Mouse (Mus musculus) CH12.LX (cell line): ENCODE measurements at regions not wholly inside any gene's neighbourhood (a gene's known extent, or its start where the extent isn't known, plus 50 kb on each side); places are given as distances from the start of the nearest gene placed in this dataset.

ENCODE experiments used
- CHD1 ChIP-seq: IDR thresholded peaks from 2 replicates; pipeline ENCODE4 v1.6.1; 2012; ENCODE audit warnings: low read depth, low read length, improper control_type of control experiment, inconsistent platforms
- CTCF ChIP-seq, 2 experiments: IDR thresholded peaks in 1 of 2; conservative IDR thresholded peaks in 1 of 2; 2 replicates each; pipeline ENCODE4 v1.5.1; 2011 to 2012; ENCODE audit warnings: low read depth in 2 of 2, low read length in 2 of 2, improper control_type of control experiment in 1 of 2, inconsistent platforms in 1 of 2, mild to moderate bottlenecking in 1 of 2, moderate library complexity in 1 of 2
- E2F4 ChIP-seq: IDR thresholded peaks from 2 replicates; pipeline ENCODE4 v1.6.1; 2011; ENCODE audit warnings: low read depth, low read length, improper control_type of control experiment; ENCODE audit not compliant: insufficient replicate concordance
- EP300 ChIP-seq: IDR thresholded peaks from 2 replicates; pipeline ENCODE4 v1.6.1; 2011; ENCODE audit warnings: low read length, improper control_type of control experiment
- ZKSCAN1 ChIP-seq: IDR thresholded peaks from 2 replicates; pipeline ENCODE4 v1.6.1; 2012; ENCODE audit warnings: low read depth, inconsistent platforms, low read length, improper control_type of control experiment, borderline replicate concordance

GRCm38 (mm10) chr4:81111307-81111706 is 200.9 kb downstream of the Lurap1l start:
- no peak for TF ChIP-seq CHD1
- TF ChIP-seq CTCF (conservative IDR thresholded peaks at IDR 0.05 in 1 of 2, IDR thresholded peaks at IDR 0.05 in 1 of 2; ENCODE audit: low read depth in 2 of 2, low read length in 2 of 2): no peak
- TF ChIP-seq EP300: no peak
- TF ChIP-seq E2F4: no peak
- no peak for TF ChIP-seq ZKSCAN1
